Mouse (Mus musculus) bone marrow, adult 2 months (tissue): ENCODE measurements around the gene Atf1.

ENCODE experiments used
- CTCF ChIP-seq: fragments of 200-500 bp; IDR thresholded peaks from 2 replicates; pipeline ENCODE4 v1.5.1; 2011; ENCODE audit warnings: low read length, control low read depth; ENCODE audit not compliant: control insufficient read depth, insufficient read depth
- POLR2A ChIP-seq: fragments of 200-500 bp; IDR thresholded peaks from 2 replicates; pipeline ENCODE4 v1.6.1; 2011; ENCODE audit warnings: low read depth, mild to moderate bottlenecking, control low read depth, low read length, borderline replicate concordance; ENCODE audit not compliant: control insufficient read depth

- TF ChIP-seq CTCF: 0 out of 2 replicates have a peak, but pooled peaks have one; percentile 8
- TF ChIP-seq POLR2A: no peak
Observed at GRCm38 (mm10) chr15:100230655-100231054, 3.0 kb downstream of the Atf1 start.
